Mouse (Mus musculus): ENCODE data around the gene Vps54. TPM values are rescaled to one million over a fixed set of nuclear protein-coding genes. Genes with fewer than 3 reads are reported as not detected.
A peak's percentile ranks its signal among the peaks of the same experiment; 100 is the strongest.
"Not testable (repeated sequence)": the region's sequence is repeated elsewhere in the genome, so short reads cannot be mapped to it uniquely, and the experiment has no call there.

Vps54 gene
- total RNA-seq, 2 experiments from 2014 or later: 19.6 to 22.3 TPM

- Histone ChIP-seq H3K27ac (no peak overlapping the region), H3K4me3 (no peak overlapping the region)
- DNase-seq: no peak
- no peak for TF ChIP-seq CTCF (IDR thresholded peaks at IDR 0.05)
- intact Hi-C loops (cut with DNase I): no loop called here
Observed at GRCm38 (mm10) chr11:21265423-21265822, 26.3 kb downstream of the Vps54 start.

DNA sequence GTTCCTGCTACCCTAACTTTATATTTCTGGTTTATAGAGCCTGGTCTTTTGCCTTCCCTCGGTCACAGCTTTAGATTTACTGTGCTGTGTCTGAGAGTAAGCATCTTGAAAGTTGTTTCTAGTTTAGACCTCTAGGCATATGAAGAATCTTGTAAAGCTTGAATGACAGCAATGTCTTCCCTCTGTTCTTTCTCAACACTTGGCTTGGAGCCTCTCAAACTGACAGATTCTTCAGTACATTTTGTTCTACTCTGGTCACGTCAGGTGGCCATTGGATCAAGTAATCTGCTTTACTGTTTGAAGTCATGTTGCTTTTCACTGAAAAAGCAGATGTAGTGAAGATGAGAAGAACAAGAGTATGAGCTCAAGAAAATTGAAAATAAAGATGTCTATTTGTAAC is 37.1 kb downstream of the Vps54 start:
- intact Hi-C loops (cut with DNase I): no loop called here
- no peak overlapping the region for H3K4me3 ChIP-seq
- no peak for TF ChIP-seq CTCF (IDR thresholded peaks at IDR 0.05)
- no peak overlapping the region for H3K27ac ChIP-seq
- DNase-seq: no peak

DNA sequence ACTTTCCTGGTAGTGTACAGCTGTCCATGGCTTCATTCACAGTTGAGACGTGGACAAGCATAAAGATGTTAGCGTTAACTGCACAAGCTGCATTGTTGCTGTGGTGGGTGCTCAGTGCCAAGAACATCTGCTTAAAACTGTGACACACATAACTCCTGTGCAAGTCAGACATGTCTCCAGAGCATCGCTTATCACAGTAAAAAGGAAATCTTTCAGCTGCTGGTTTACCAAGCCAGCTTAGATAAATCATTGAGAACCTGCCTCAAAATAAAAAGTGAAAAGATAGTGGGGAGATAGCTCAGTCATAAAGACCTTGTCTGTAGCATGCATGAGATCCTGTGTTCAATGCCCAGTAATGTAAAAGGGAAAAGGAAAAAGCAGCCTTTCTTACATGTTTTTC is 47.3 kb downstream of the Vps54 start:
- intact Hi-C loops (cut with DNase I): no loop called here
- no peak for DNase-seq
- no peak for TF ChIP-seq CTCF (IDR thresholded peaks at IDR 0.05)
- Histone ChIP-seq H3K4me3 (no peak overlapping the region), H3K27ac (no peak overlapping the region)

GRCm38 (mm10) chr11:21288153-21288552 is 49.1 kb downstream of the Vps54 start:
- DNase-seq; intact Hi-C loops (cut with DNase I); H3K27ac ChIP-seq; H3K4me3 ChIP-seq: not testable (repeated sequence)
- TF ChIP-seq CTCF (IDR thresholded peaks at IDR 0.05): peak; percentile 22; the same call in 1 of the 2 replicates

GRCm38 (mm10) chr11:21295486-21295885 is 56.4 kb downstream of the Vps54 start:
- TF ChIP-seq CTCF (IDR thresholded peaks at IDR 0.05): no peak
- intact Hi-C loops (cut with DNase I): no loop called here
- Histone ChIP-seq H3K4me3 (no peak overlapping the region), H3K27ac (no peak overlapping the region)
- no peak for DNase-seq

DNA sequence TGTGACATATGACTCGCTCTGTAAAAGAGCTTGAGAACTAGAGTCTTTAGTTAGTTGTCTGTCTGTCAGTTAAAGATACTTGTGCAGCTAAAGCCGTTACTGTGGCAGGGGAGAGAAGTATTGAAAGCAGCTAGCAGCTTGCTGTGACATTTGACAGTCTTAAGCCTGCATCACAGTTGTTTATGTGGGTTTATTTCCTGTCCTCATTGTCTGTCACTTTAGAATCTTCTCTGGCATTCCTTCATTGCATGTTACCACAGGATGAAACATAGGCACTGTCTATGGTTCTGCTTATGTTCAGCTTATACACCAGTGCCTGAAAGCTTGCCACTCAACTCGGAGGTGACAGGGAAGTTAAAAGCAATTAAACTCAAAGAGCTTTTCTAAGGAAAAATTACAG is 64.5 kb downstream of the Vps54 start:
- intact Hi-C loops (cut with DNase I): no loop called here
- Histone ChIP-seq H3K4me3 (no peak overlapping the region), H3K27ac (peak overlapping the region; percentile 41; the same call in 1 of the 2 replicates)
- no peak for DNase-seq
- TF ChIP-seq CTCF (IDR thresholded peaks at IDR 0.05): no peak

- intact Hi-C loops (cut with DNase I): no loop called here
- no peak overlapping the region for H3K27ac ChIP-seq
- no peak for DNase-seq
- H3K4me3 ChIP-seq: no peak overlapping the region
- no peak for TF ChIP-seq CTCF (IDR thresholded peaks at IDR 0.05)
Observed at GRCm38 (mm10) chr11:21307078-21307668, 68.1 kb downstream of the Vps54 start.

GRCm38 (mm10) chr11:21308119-21308518 is 69.0 kb downstream of the Vps54 start:
- DNase-seq: peak; percentile 48
- intact Hi-C loops (cut with DNase I): loop anchor here (2.0 kb wide), 1 partner anchor 145 kb away; no protein-coding TSS in a partner anchor
- Histone ChIP-seq H3K4me3 (no peak overlapping the region), H3K27ac (no peak overlapping the region)
- peak; percentile 68 for TF ChIP-seq CTCF (IDR thresholded peaks at IDR 0.05)

- intact Hi-C loops (cut with DNase I): loop anchor here (2.0 kb wide), 1 partner anchor 143 kb away; no protein-coding TSS in a partner anchor
- DNase-seq: no peak
- H3K27ac ChIP-seq: no peak overlapping the region
- H3K4me3 ChIP-seq: no peak overlapping the region
- no peak for TF ChIP-seq CTCF (IDR thresholded peaks at IDR 0.05)
Observed at GRCm38 (mm10) chr11:21309516-21309915, 70.4 kb downstream of the Vps54 start.

DNA sequence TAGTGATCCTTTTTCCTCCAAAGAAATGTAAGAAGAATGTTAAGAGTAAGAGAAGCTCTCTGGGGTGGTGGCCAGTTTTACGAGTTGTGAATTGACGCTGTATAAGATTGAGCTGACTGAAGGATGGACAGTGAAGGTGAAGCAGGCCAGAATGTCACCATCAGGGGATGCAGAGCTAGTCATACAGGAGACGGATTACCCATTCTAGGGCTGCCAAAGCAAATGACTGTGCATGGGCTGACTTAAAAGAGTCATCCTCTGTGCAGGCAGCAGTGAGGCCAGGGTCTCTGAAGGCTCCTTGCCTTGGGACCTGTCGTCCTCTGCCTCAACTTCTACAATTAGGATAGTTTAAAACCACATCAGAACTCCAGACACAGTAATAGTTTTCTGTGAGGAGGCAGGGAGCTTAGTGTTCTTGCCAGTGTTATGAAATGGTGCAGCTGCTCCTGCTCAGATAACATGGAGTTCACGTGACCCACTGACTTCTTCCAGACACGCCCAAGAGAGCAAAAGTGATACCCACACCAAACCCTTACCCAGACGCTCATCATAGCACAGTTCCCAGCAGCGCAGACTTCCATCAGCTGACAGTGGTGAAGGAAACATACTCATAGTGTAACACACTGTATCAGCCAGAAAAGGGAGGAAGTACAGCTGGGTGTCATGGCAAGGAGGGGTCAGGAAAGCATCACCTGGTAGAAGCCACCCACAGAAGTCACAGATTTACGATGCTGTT is 75.0 kb downstream of the Vps54 start:
- intact Hi-C loops (cut with DNase I): loop anchor here (5.0 kb wide), 1 partner anchor 118 kb away; no protein-coding TSS in a partner anchor
- Histone ChIP-seq H3K4me3 (no peak overlapping the region), H3K27ac (peak overlapping the region; percentile 90)
- DNase-seq: peak; percentile 74
- TF ChIP-seq CTCF (IDR thresholded peaks at IDR 0.05): no peak

DNA sequence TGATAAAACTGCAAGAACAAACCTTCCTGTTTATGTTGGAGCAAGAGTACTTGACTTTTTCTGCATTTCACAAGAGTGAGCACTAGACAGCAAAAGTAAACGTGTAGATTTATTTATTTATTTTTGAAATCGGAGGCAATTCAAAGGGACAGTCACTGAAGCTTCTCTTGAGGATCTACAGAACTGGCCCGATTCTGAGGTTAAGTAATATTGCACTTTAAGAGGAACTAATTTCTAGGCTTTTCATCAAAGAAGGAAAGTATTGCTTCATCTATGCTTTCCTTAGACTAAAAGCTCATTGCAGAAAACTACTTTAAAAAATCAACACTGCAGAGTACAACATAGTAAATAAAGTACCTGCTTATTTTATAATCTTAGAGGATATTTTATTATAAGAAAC is 82.5 kb downstream of the Vps54 start:
- no peak for DNase-seq
- Histone ChIP-seq H3K4me3 (no peak overlapping the region), H3K27ac (no peak overlapping the region)
- TF ChIP-seq CTCF (IDR thresholded peaks at IDR 0.05): no peak
- intact Hi-C loops (cut with DNase I): no loop called here

DNA sequence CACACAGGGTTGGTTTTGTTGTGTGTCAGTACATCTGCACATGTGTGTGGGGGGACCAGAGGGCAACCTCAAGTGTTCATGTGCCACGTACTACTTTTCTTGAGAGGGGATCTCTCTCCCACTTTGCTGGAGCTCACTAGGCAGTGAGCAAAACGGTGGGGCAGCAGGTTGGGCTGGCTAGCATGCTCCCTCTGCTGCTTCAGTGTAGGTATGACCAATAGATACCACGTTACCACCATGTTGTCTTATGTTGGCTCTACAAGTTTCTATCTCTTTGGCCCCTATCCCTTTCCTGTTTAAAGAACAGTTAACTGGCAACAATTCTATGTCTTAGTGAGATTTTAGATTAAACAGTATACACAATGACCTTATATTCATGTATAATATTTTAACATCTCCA is 83.3 kb downstream of the Vps54 start:
- no peak for DNase-seq
- TF ChIP-seq CTCF (IDR thresholded peaks at IDR 0.05): no peak; the same call in 1 of the 2 replicates

GRCm38 (mm10) chr11:21325781-21326180 is 86.7 kb downstream of the Vps54 start:
- TF ChIP-seq CTCF (IDR thresholded peaks at IDR 0.05): no peak
- Histone ChIP-seq H3K4me3 (no peak overlapping the region), H3K27ac (no peak overlapping the region)
- DNase-seq: no peak
- intact Hi-C loops (cut with DNase I): no loop called here

More for the DNA sequence above, 83.3 kb downstream of the Vps54 start:
- intact Hi-C loops (cut with DNase I): no loop called here
- Histone ChIP-seq H3K27ac (no peak overlapping the region), H3K4me3 (no peak overlapping the region)

All from gastrocnemius, adult 2 months (tissue).